Mouse (Mus musculus): ENCODE measurements around the gene Gys1.

- TF ChIP-seq MAFK (IDR thresholded peaks at IDR 0.05; ENCODE audit: insufficient read depth, low read depth, low read length) (no peak), ZC3H11A (IDR thresholded peaks at IDR 0.05; ENCODE audit: borderline replicate concordance, low read depth, low read length) (no peak), HCFC1 (IDR thresholded peaks at IDR 0.05; ENCODE audit: borderline replicate concordance, insufficient read depth, low read length) (no peak), ZNF384 (IDR thresholded peaks at IDR 0.05; ENCODE audit: low read depth, low read length) (no peak)
These were observed 19.9 kb upstream of the Gys1 start for GRCm38 (mm10) chr7:45414740-45415224.
